Mouse (Mus musculus) MEL (cell line): ENCODE data around the gene Rela.

Source experiments
- BHLHE40 ChIP-seq: IDR thresholded peaks from 2 replicates; pipeline ENCODE4 v1.6.1; 2012; ENCODE audit warnings: low read depth, mild to moderate bottlenecking, inconsistent platforms, low read length, improper control_type of control experiment, borderline replicate concordance
- CTCF ChIP-seq, 3 experiments: IDR thresholded peaks in 2 of 3; conservative IDR thresholded peaks in 1 of 3; 2 replicates each; pipeline ENCODE4 v1.5.1; 2011 to 2012; ENCODE audit warnings: low read length in 3 of 3, low read depth in 2 of 3, mild to moderate bottlenecking in 2 of 3, improper control_type of control experiment in 1 of 3, inconsistent platforms in 1 of 3, mixed read lengths in 1 of 3, moderate library complexity in 1 of 3; ENCODE audit not compliant: control insufficient read depth in 1 of 3, insufficient read depth in 1 of 3, poor library complexity in 1 of 3, severe bottlenecking in 1 of 3
- E2F4 ChIP-seq: IDR thresholded peaks from 2 replicates; pipeline ENCODE4 v1.6.1; 2011; ENCODE audit warnings: low read depth, low read length, improper control_type of control experiment, borderline replicate concordance
- EP300 ChIP-seq, 2 experiments: IDR thresholded peaks; 2 replicates each; pipeline ENCODE4 v1.6.1; 2011; ENCODE audit warnings: improper control_type of control experiment in 2 of 2, low read length in 2 of 2, low read depth in 1 of 2, mild to moderate bottlenecking in 1 of 2
- ETS1 ChIP-seq: IDR thresholded peaks from 2 replicates; pipeline ENCODE4 v1.6.1; 2012; ENCODE audit warnings: low read depth, mild to moderate bottlenecking, inconsistent platforms, low read length, improper control_type of control experiment, moderate library complexity
- MAZ ChIP-seq: IDR thresholded peaks from 2 replicates; pipeline ENCODE4 v1.6.1; 2012; ENCODE audit warnings: low read depth, mild to moderate bottlenecking, inconsistent platforms, low read length, improper control_type of control experiment
- MYC ChIP-seq: IDR thresholded peaks from 2 replicates; pipeline ENCODE4 v1.6.1; 2011; ENCODE audit warnings: low read depth, mild to moderate bottlenecking, low read length, improper control_type of control experiment, moderate library complexity
- POLR2A ChIP-seq, 2 experiments: IDR thresholded peaks; 2 replicates each; pipeline ENCODE4 v1.6.1; 2011 to 2012; ENCODE audit warnings: low read length in 2 of 2, mild to moderate bottlenecking in 2 of 2, control low read depth in 1 of 2, improper control_type of control experiment in 1 of 2, low read depth in 1 of 2, moderate library complexity in 1 of 2; ENCODE audit not compliant: control insufficient read depth in 1 of 2, insufficient read depth in 1 of 2, poor library complexity in 1 of 2
- SMC3 ChIP-seq: IDR thresholded peaks from 2 replicates; pipeline ENCODE4 v1.6.1; 2011; ENCODE audit warnings: low read depth, low read length, improper control_type of control experiment

DNA sequence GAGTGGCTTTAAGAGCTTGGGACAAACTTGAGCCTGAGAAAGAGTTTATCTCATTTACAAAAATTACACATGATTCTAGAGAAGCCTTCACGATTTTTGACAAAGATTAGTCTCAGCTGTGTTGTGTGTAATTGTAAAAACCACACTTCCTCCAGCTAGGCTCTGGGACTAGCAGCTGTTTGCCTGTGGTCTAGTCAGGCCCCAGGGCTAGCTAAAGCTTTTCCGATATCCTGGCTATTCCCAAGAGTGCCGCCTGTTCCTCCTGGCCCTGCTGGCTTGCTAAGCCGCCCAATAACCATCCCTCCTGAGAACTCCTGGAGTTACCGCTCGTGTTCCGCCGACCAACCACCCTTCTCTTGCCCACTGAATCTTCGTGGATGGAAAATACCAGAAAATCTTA, 5.2 kb upstream of the Rela start:
- TF ChIP-seq EP300 (IDR thresholded peaks at IDR 0.05; ENCODE audit: low read depth in 1 of 2, low read length in 2 of 2) (no peak), MYC (no peak), E2F4 (no peak), BHLHE40 (no peak), MAZ (no peak), CTCF (IDR thresholded peaks at IDR 0.05 in 2 of 3, conservative IDR thresholded peaks at IDR 0.05 in 1 of 3; ENCODE audit: control insufficient read depth in 1 of 3, insufficient read depth in 1 of 3, low read depth in 2 of 3, low read length in 3 of 3, poor library complexity in 1 of 3, severe bottlenecking in 1 of 3) (no peak), POLR2A (IDR thresholded peaks at IDR 0.05; ENCODE audit: control insufficient read depth in 1 of 2, insufficient read depth in 1 of 2, low read depth in 1 of 2, low read length in 2 of 2, poor library complexity in 1 of 2) (no peak), SMC3 (no peak), ETS1 (no peak)
